Comparison of ENCODE assay signal across 14 mouse cellular contexts in genomic region chr8:48489936-48490634, GRCm38 (mm10).
DNase-seq lines count a peak whose midpoint lies in the region; ATAC-seq lines count a peak whose summit lies in the region.
"Had no signal": no experiment of that assay in that cellular context is flagged by ENCODE, and none has a peak within 500 bp of the region (broad histone marks: within the 10 kb centered on the region; RNA-seq: fewer than 3 reads in every experiment).

No protein-coding gene starts in this region.

- H3K9me3 ChIP-seq in forebrain, embryonic 11.5 days (ENCODE audit: control insufficient read depth, low read length), result no peaks in the 10 kb centered on the region
- H3K9me3 ChIP-seq in forebrain, embryonic 10.5 days, result no peaks in the 10 kb centered on the region
- H3K9me3 ChIP-seq in stomach, embryonic 16.5 days (replicated peaks; ENCODE audit: control insufficient read depth, low read length), result no peaks in the 10 kb centered on the region
- H3K9me3 ChIP-seq: neural tube, embryonic 12.5 days had no signal

- no peak for DNase-seq in forebrain, embryonic 11.5 days (ENCODE audit: low spot score)
- DNase-seq in forebrain, embryonic 10.5 days (ENCODE audit: extremely low spot score, low spot score), result no peak
- peak; percentile 29 for DNase-seq in right cerebral cortex, postnatal 14 days
- no peak for DNase-seq in right cerebral cortex, postnatal 36 days (ENCODE audit: low spot score in 2 of 2)
- DNase-seq in forelimb bud, embryonic 11.5 days (ENCODE audit: low read depth, low spot score), result peak; percentile 68
- no peak for DNase-seq in embryo, embryonic 11 days
- no peak for DNase-seq in gastrocnemius, adult 18-20 months (ENCODE audit: low spot score)
- DNase-seq: adrenal gland, postnatal 10 days; cerebellum, postnatal 36 days; lung, embryonic 14.5 days had no signal

- no peak overlapping the region for H3K4me2 ChIP-seq in forebrain, embryonic 11.5 days (ENCODE audit: low read depth, low read length, severe bottlenecking)
- no peak overlapping the region for H3K4me2 ChIP-seq in stomach, embryonic 16.5 days (ENCODE audit: low read depth, low read length)
- H3K4me2 ChIP-seq: lung, embryonic 14.5 days; neural tube, embryonic 12.5 days had no signal

- ATAC-seq in forebrain, embryonic 11.5 days (replicated peaks; ENCODE audit: low FRiP score), result peak; percentile 72
- peak; percentile 29; the same call in 1 of the 2 replicates for ATAC-seq in stomach, embryonic 16.5 days (ENCODE audit: insufficient read depth, low FRiP score)
- ATAC-seq: hindbrain, embryonic 16.5 days had no signal

- H3K4me1 ChIP-seq in forebrain, embryonic 11.5 days (replicated peaks; ENCODE audit: control insufficient read depth, insufficient read depth, low read length), result peaks cover 8% of the 10 kb centered on the region; the same call in 1 of the 2 replicates
- peaks cover 50% of the 10 kb centered on the region for H3K4me1 ChIP-seq in forebrain, embryonic 10.5 days
- H3K4me1 ChIP-seq in stomach, embryonic 16.5 days (ENCODE audit: control insufficient read depth, insufficient read depth, low read length), result no peaks in the 10 kb centered on the region; the same call in 1 of the 2 replicates

- H3K27ac ChIP-seq in forebrain, embryonic 11.5 days (ENCODE audit: low read depth, low read length), result no peak overlapping the region
- no peak overlapping the region for H3K27ac ChIP-seq in forebrain, embryonic 10.5 days
- no peak overlapping the region for H3K27ac ChIP-seq in stomach, embryonic 16.5 days (ENCODE audit: low read length)
- H3K27ac ChIP-seq: neural tube, embryonic 12.5 days had no signal

- H3K27me3 ChIP-seq in forebrain, embryonic 11.5 days (ENCODE audit: control insufficient read depth, insufficient read depth, low read length), result no peaks in the 10 kb centered on the region
- H3K27me3 ChIP-seq in forebrain, embryonic 10.5 days (ENCODE audit: poor library complexity, severe bottlenecking), result no peaks in the 10 kb centered on the region
- H3K27me3 ChIP-seq in stomach, embryonic 16.5 days (ENCODE audit: control insufficient read depth, insufficient read depth, low read length), result no peaks in the 10 kb centered on the region
- H3K27me3 ChIP-seq: neural tube, embryonic 12.5 days had no signal

- 67% methylated on average over 18 of the region's 18 CpGs for WGBS in forebrain, embryonic 11.5 days
- 80% methylated on average over 18 of the region's 18 CpGs for WGBS in forebrain, embryonic 10.5 days
- 80% methylated on average over 18 of the region's 18 CpGs for WGBS in stomach, embryonic 16.5 days

- H3K9ac ChIP-seq in forebrain, embryonic 11.5 days (ENCODE audit: low read length), result no peak overlapping the region
- no peak overlapping the region for H3K9ac ChIP-seq in stomach, embryonic 16.5 days (ENCODE audit: low read length)
- H3K9ac ChIP-seq: lung, embryonic 14.5 days; neural tube, embryonic 12.5 days had no signal

- no peak overlapping the region for H3K4me3 ChIP-seq in forebrain, embryonic 11.5 days (ENCODE audit: low read depth, low read length)
- H3K4me3 ChIP-seq in forebrain, embryonic 10.5 days, result no peak overlapping the region
- no peak overlapping the region for H3K4me3 ChIP-seq in stomach, embryonic 16.5 days (replicated peaks; ENCODE audit: low read length)
- H3K4me3 ChIP-seq: erythroblast, embryonic 14.5 days; neural tube, embryonic 12.5 days had no signal

- H3K36me3 ChIP-seq in forebrain, embryonic 11.5 days (ENCODE audit: control insufficient read depth, insufficient read depth, low read length), result no peaks in the 10 kb centered on the region
- peaks cover 13% of the 10 kb centered on the region for H3K36me3 ChIP-seq in forebrain, embryonic 10.5 days (replicated peaks)
- H3K36me3 ChIP-seq in stomach, embryonic 16.5 days (ENCODE audit: control insufficient read depth, insufficient read depth, low read length), result no peaks in the 10 kb centered on the region
- H3K36me3 ChIP-seq: neural tube, embryonic 12.5 days had no signal

Comparison
In these comparisons a context has a peak if more than half of its experiments do, and no peak if none do; other contexts are left out.
1. DNase-seq: peak in right cerebral cortex, postnatal 14 days (single experiment) and forelimb bud, embryonic 11.5 days (single experiment); none in forebrain, embryonic 11.5 days (single experiment), forebrain, embryonic 10.5 days (single experiment), right cerebral cortex, postnatal 36 days (0 of 2), embryo, embryonic 11 days (single experiment) and gastrocnemius, adult 18-20 months (single experiment).